Mouse (Mus musculus): Measurements from ENCODE around the gene Commd4. TPM values are rescaled to one million over a fixed set of nuclear protein-coding genes. Genes with fewer than 3 reads are reported as not detected.
A peak's percentile ranks its signal among the peaks of the same experiment; 100 is the strongest.

The Commd4 gene
- total RNA-seq, 2 experiments from 2014 or later = 85.5 to 86.4 TPM

GRCm38 (mm10) chr9:57144830-57145229 lies 13.3 kb downstream of the Commd4 start:
- intact Hi-C loops (cut with DNase I) = no loop called here
- no peak for DNase-seq (ENCODE audit: low spot score in 2 of 2)

GRCm38 (mm10) chr9:57143212-57143611 lies 14.9 kb downstream of the Commd4 start:
- intact Hi-C loops (cut with DNase I) = no loop called here
- no peak for DNase-seq (ENCODE audit: low spot score in 2 of 2)

- intact Hi-C loops (cut with DNase I) = no loop called here
These were observed 16.4 kb downstream of the Commd4 start for GRCm38 (mm10) chr9:57141417-57142353.

GRCm38 (mm10) chr9:57139571-57139970 lies 18.6 kb downstream of the Commd4 start:
- intact Hi-C loops (cut with DNase I) = no loop called here
- no peak for DNase-seq (ENCODE audit: low spot score in 2 of 2)

More at GRCm38 (mm10) chr9:57141417-57142353, 16.4 kb downstream of the Commd4 start:
- no peak for DNase-seq (ENCODE audit: low spot score in 2 of 2)

- intact Hi-C loops (cut with DNase I) = no loop called here
These were observed 19.0 kb downstream of the Commd4 start for GRCm38 (mm10) chr9:57139110-57139509.

GRCm38 (mm10) chr9:57138507-57138906 lies 19.6 kb downstream of the Commd4 start:
- DNase-seq (ENCODE audit: low spot score in 2 of 2) = no peak
- intact Hi-C loops (cut with DNase I) = no loop called here

More at GRCm38 (mm10) chr9:57139110-57139509, 19.0 kb downstream of the Commd4 start:
- no peak for DNase-seq (ENCODE audit: low spot score in 2 of 2)

GRCm38 (mm10) chr9:57137777-57138176 lies 20.4 kb downstream of the Commd4 start:
- DNase-seq (ENCODE audit: low spot score in 2 of 2) = no peak
- intact Hi-C loops (cut with DNase I) = no loop called here

- DNase-seq (ENCODE audit: low spot score in 2 of 2) = no peak
- intact Hi-C loops (cut with DNase I) = no loop called here
These were observed 20.9 kb downstream of the Commd4 start for GRCm38 (mm10) chr9:57137246-57137645.

- intact Hi-C loops (cut with DNase I) = loop anchor here (1.0 to 5.0 kb wide), 4 partner anchors 59 to 240 kb away; partner anchors contain the start of genes Imp3, Sin3a and Snupn
- DNase-seq (ENCODE audit: low spot score in 2 of 2) = peak; percentile 94 to 97
These were observed 27.3 kb downstream of the Commd4 start, which contains the start of gene Man2c1 for GRCm38 (mm10) chr9:57130577-57131433. TSS of gene Man2c1 (plus strand) at chr9:57130690.

- intact Hi-C loops (cut with DNase I) = loop anchor here (1.0 to 5.0 kb wide), 3 partner anchors 57 to 192 kb away; partner anchors contain the start of genes Imp3, Sin3a and Snupn
These were observed 28.5 kb downstream of the Commd4 start for GRCm38 (mm10) chr9:57129641-57130040.

GRCm38 (mm10) chr9:57117261-57117755 lies 40.8 kb downstream of the Commd4 start:
- intact Hi-C loops (cut with DNase I) = no loop called here

More at GRCm38 (mm10) chr9:57129641-57130040, 28.5 kb downstream of the Commd4 start:
- DNase-seq (ENCODE audit: low spot score in 2 of 2) = no peak

More at GRCm38 (mm10) chr9:57117261-57117755, 40.8 kb downstream of the Commd4 start:
- no peak for DNase-seq (ENCODE audit: low spot score in 2 of 2)

Other genes starting within 250 kb of the Commd4 start
- gene Snx33, start 230.0 kb downstream of the Commd4 start, total RNA-seq (2021) = 1 to 10 TPM; 6.7 to 7.6 TPM
- 10 to 100 TPM; 47.5 to 59.8 TPM for gene Imp3, start 220.9 kb downstream of the Commd4 start, total RNA-seq (2021)
- 10 to 100 TPM; 17.6 to 17.7 TPM for gene Snupn, start 207.5 kb downstream of the Commd4 start, total RNA-seq (2021)
- 10 to 100 TPM; 26.7 to 29.0 TPM for gene Ptpn9, start 163.4 kb downstream of the Commd4 start, total RNA-seq (2021)
- 10 to 100 TPM; 35.2 to 44.6 TPM for gene Sin3a, start 86.3 kb downstream of the Commd4 start, total RNA-seq (2021)
- gene Man2c1, start 27.6 kb downstream of the Commd4 start, total RNA-seq (2021) = 100 to 1,000 TPM; 107 to 142 TPM
- gene Neil1, start 10.0 kb downstream of the Commd4 start, total RNA-seq (2021) = 10 to 100 TPM in 1 of 2 experiments, 1 to 10 TPM in 1; 8.8 to 10.6 TPM
- gene Trcg1, start 78.2 kb upstream of the Commd4 start, total RNA-seq (2021) = not detected
- 10 to 100 TPM; 15.8 to 16.2 TPM for gene 1700017B05Rik, start 104.3 kb upstream of the Commd4 start, total RNA-seq (2021)

Data from left cerebral cortex, postnatal 25 days (tissue).